8 mouse cellular contexts compared by ENCODE assay signal in genomic region chr7:120203789-120204188, GRCm38 (mm10). TPM values are rescaled to one million over a fixed set of nuclear protein-coding genes. Genes with fewer than 3 reads are reported as not detected.
A peak's percentile ranks its signal among the peaks of the same experiment; 100 is the strongest.
DNase-seq lines count a peak whose midpoint lies in the region; ATAC-seq and TF ChIP-seq lines count a peak whose summit lies in the region.

TSS of gene Abca14 (plus strand) at chr7:120203961.

- H3K27me3 ChIP-seq in heart, embryonic 11.5 days (ENCODE audit: control insufficient read depth, insufficient read depth, low read length), result peaks cover 32% of the 10 kb centered on the region
- peaks cover 40% of the 10 kb centered on the region for H3K27me3 ChIP-seq in limb, embryonic 10.5 days (ENCODE audit: low read depth, poor library complexity, severe bottlenecking)
- peaks cover 15% of the 10 kb centered on the region for H3K27me3 ChIP-seq in midbrain, embryonic 11.5 days (ENCODE audit: control insufficient read depth, insufficient read depth, low read length)
- H3K27me3 ChIP-seq in small intestine, adult 2 months (ENCODE audit: control insufficient read depth, insufficient read depth, low read length), result no peaks in the 10 kb centered on the region

- no peak within 1 kb of the TSS for H3K4me3 ChIP-seq in heart, embryonic 11.5 days (ENCODE audit: low read depth, low read length)
- no peak within 1 kb of the TSS for H3K4me3 ChIP-seq in limb, embryonic 10.5 days
- H3K4me3 ChIP-seq in midbrain, embryonic 11.5 days (ENCODE audit: low read depth, low read length), result no peak within 1 kb of the TSS
- H3K4me3 ChIP-seq in small intestine, adult 2 months (ENCODE audit: low read depth, low read length), result no peak within 1 kb of the TSS

- H3K36me3 ChIP-seq in heart, embryonic 11.5 days (ENCODE audit: control insufficient read depth, insufficient read depth, low read length), result no peaks in the 10 kb centered on the region
- no peaks in the 10 kb centered on the region for H3K36me3 ChIP-seq in limb, embryonic 10.5 days
- H3K36me3 ChIP-seq in midbrain, embryonic 11.5 days (ENCODE audit: control insufficient read depth, insufficient read depth, low read length), result no peaks in the 10 kb centered on the region
- H3K36me3 ChIP-seq in small intestine, adult 2 months (ENCODE audit: control insufficient read depth, insufficient read depth, low read length), result no peaks in the 10 kb centered on the region

- no peak within 1 kb of the TSS for H3K4me2 ChIP-seq in heart, embryonic 11.5 days
- H3K4me2 ChIP-seq in midbrain, embryonic 11.5 days, result no peak within 1 kb of the TSS

- peaks cover 3% of the 10 kb centered on the region; the same call in 1 of the 2 replicates for H3K4me1 ChIP-seq in heart, embryonic 11.5 days (ENCODE audit: control insufficient read depth, insufficient read depth, low read length)
- peaks cover 17% of the 10 kb centered on the region for H3K4me1 ChIP-seq in limb, embryonic 10.5 days
- H3K4me1 ChIP-seq in midbrain, embryonic 11.5 days (ENCODE audit: control insufficient read depth, insufficient read depth, low read length), result peaks cover 2% of the 10 kb centered on the region; the same call in 1 of the 2 replicates
- H3K4me1 ChIP-seq in small intestine, adult 2 months (ENCODE audit: control insufficient read depth, insufficient read depth, insufficient read length, low read length), result peaks cover 8% of the 10 kb centered on the region

- peak; percentile 99 for TF ChIP-seq CTCF in small intestine, adult 2 months (IDR thresholded peaks at IDR 0.05; ENCODE audit: extremely low read depth, insufficient read length, insufficient replicate concordance, low read depth, low read length)

- peak; percentile 17 for DNase-seq in fibroblast of lung, adult 2 months (ENCODE audit: low read depth)
- DNase-seq in kidney, adult 9 months, result peak; percentile 93
- peak; percentile 90 for DNase-seq in limb, embryonic 10.5 days (ENCODE audit: low spot score)
- DNase-seq in midbrain, embryonic 11.5 days (ENCODE audit: low spot score, missing footprints), result peak; percentile 98
- DNase-seq in B cell, adult 2 months, result no peak

- ATAC-seq in cerebellum, adult (ENCODE audit: insufficient number of reproducible peaks, low FRiP score, low TSS enrichment), result peak; percentile 80
- peak; percentile 33 for ATAC-seq in heart, embryonic 11.5 days (replicated peaks; ENCODE audit: insufficient number of reproducible peaks, low FRiP score, low TSS enrichment)
- peak; percentile 88 for ATAC-seq in midbrain, embryonic 11.5 days (ENCODE audit: low FRiP score)

- TF ChIP-seq POLR2A in small intestine, adult 2 months (IDR thresholded peaks at IDR 0.05; ENCODE audit: low read depth, low read length), result no peak

- no peak within 1 kb of the TSS for H3K27ac ChIP-seq in heart, embryonic 11.5 days (ENCODE audit: low read depth, low read length)
- no peak within 1 kb of the TSS for H3K27ac ChIP-seq in limb, embryonic 10.5 days
- no peak within 1 kb of the TSS for H3K27ac ChIP-seq in midbrain, embryonic 11.5 days (ENCODE audit: low read depth, low read length)
- H3K27ac ChIP-seq in small intestine, adult 2 months (ENCODE audit: insufficient read depth, low read depth, low read length), result no peak within 1 kb of the TSS

- WGBS in heart, embryonic 11.5 days (ENCODE audit: insufficient replicate concordance), result 4% methylated on average over 26 of the region's 26 CpGs
- WGBS in limb, embryonic 10.5 days, result 5% methylated on average over 26 of the region's 26 CpGs
- WGBS in midbrain, embryonic 11.5 days, result 3% methylated on average over 26 of the region's 26 CpGs
- WGBS in small intestine, adult 2 months, result 5% methylated on average over 26 of the region's 26 CpGs

- H3K9ac ChIP-seq in heart, embryonic 11.5 days (ENCODE audit: low read depth, low read length), result no peak within 1 kb of the TSS
- H3K9ac ChIP-seq in midbrain, embryonic 11.5 days (ENCODE audit: low read length), result no peak within 1 kb of the TSS

- H3K9me3 ChIP-seq in heart, embryonic 11.5 days (replicated peaks; ENCODE audit: control insufficient read depth, low read length), result no peaks in the 10 kb centered on the region
- no peaks in the 10 kb centered on the region for H3K9me3 ChIP-seq in limb, embryonic 10.5 days (replicated peaks)
- no peaks in the 10 kb centered on the region for H3K9me3 ChIP-seq in midbrain, embryonic 11.5 days (ENCODE audit: control insufficient read depth, low read length)

RNA-seq across cellular contexts. Expression of gene Abca14, which starts in this region (rescaled TPM):
- not detected in 2 replicates for polyA plus RNA-seq in heart, embryonic 11.5 days (2014; fragmentation: Nextera tagmentation; extraction: Ambion mirVana)
- not detected in 2 replicates for polyA plus RNA-seq in limb, embryonic 10.5 days (2016; fragmentation: Nextera tagmentation; extraction: Ambion mirVana)
- polyA plus RNA-seq in midbrain, embryonic 11.5 days (2014; fragmentation: Nextera tagmentation; extraction: Ambion mirVana), result 0.26 TPM in 1 of 2 replicates, not detected in the other
- 0.03 and 0.20 TPM in 2 replicates for polyA plus RNA-seq in small intestine, adult 2 months (2012; rRNA removed)

Comparison
In these comparisons a context has a peak if more than half of its experiments do, and no peak if none do; other contexts are left out.
1. Peak in ATAC-seq in heart, embryonic 11.5 days; RNA of the gene not detected or under 1 TPM.
2. Peak in DNase-seq in limb, embryonic 10.5 days; RNA of the gene not detected or under 1 TPM.
3. Peak in DNase-seq and ATAC-seq in midbrain, embryonic 11.5 days; RNA of the gene not detected or under 1 TPM.
4. ATAC-seq: peak in every context shown above with its lines; median percentile 88 in midbrain, embryonic 11.5 days; 80 in cerebellum, adult; 33 in heart, embryonic 11.5 days.
5. DNase-seq: peak in fibroblast of lung, adult 2 months (single experiment) and kidney, adult 9 months (single experiment); none in B cell, adult 2 months (0 of 2).